Mouse (Mus musculus): Measurements from ENCODE around the gene Hpcal1.

Gene Hpcal1

DNA sequence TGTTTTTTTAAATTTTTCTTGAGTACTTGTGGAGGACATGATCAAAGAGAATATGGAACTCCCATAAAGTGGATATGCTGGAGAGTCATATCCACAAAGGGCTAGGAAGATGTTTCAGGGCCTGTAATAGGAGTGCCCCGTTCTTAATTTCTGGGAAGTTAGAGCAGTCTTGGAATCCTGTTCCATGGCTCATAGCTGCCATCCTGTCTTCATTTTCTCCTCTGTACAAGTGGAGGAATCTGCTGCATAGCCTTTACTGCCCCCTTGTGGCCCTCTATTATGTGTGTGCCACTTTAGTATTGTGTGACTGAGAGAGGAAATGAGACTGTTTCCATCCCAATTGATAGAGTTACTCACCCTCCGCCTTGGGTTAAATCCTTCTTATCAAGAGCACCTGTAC, 117.9 kb downstream of the Hpcal1 start:
- in situ Hi-C loops (cut with MboI; ENCODE audit: low pct_unique_long_range_greater_than_20kb in 1 of 2, low sequenced_read_pairs in 2 of 2, unreplicated experiment in 1 of 2) = loop anchor here in 1 of 2 experiments (10.0 kb wide), 1 partner anchor 254 kb away; no protein-coding TSS in a partner anchor

DNA sequence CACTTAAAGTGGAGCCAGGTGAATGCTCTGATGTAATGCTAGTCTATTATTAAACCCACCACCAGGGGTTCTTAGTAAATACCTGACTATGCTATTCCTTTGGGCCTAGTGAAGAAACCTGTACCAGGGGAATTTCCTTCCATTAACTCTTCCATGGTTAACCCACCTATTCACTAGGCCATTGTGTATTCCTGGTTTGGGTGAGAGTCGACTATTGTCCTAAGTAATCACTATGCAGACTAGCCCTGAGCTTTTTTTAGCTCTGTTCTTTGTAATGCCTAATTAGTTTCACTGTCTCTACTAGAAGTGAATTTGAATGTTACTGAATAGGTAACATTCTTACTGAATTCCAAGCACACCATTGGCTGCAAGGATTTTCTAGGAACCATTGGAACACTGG, 144.6 kb downstream of the Hpcal1 start:
- in situ Hi-C loops (cut with MboI; ENCODE audit: low pct_unique_long_range_greater_than_20kb in 1 of 2, low sequenced_read_pairs in 2 of 2, unreplicated experiment in 1 of 2) = loop anchor here in 1 of 2 experiments (25.0 kb wide), 1 partner anchor 302 kb away; no protein-coding TSS in a partner anchor

All from mouse embryonic stem cell (cell line).